Mouse (Mus musculus): ENCODE measurements around the gene Uba5. TPM values are rescaled to one million over a fixed set of nuclear protein-coding genes. Genes with fewer than 3 reads are reported as not detected.

Gene Uba5
- polyA plus RNA-seq, 1 experiment from 2014 or later: 38.7 TPM

GRCm38 (mm10) chr9:104002913-104003330 lies 60.0 kb downstream of the Uba5 start:
- peak; percentile 35 for ATAC-seq (replicated peaks; ENCODE audit: extremely low read depth, insufficient read depth, low FRiP score)
- Histone ChIP-seq H3K9me3 (replicated peaks; ENCODE audit: control insufficient read depth, low read length) (no peaks in the 10 kb centered on the region), H3K27ac (ENCODE audit: low read length) (peak overlapping the region; percentile 77), H3K4me2 (ENCODE audit: low read depth, low read length) (peak overlapping the region; percentile 66), H3K27me3 (ENCODE audit: control insufficient read depth, insufficient read depth, low read length) (no peaks in the 10 kb centered on the region), H3K4me1 (ENCODE audit: control insufficient read depth, insufficient read depth, low read length) (peaks cover 18% of the 10 kb centered on the region), H3K4me3 (ENCODE audit: low read length) (peak overlapping the region; percentile 76), H3K36me3 (ENCODE audit: control insufficient read depth, insufficient read depth) (peaks cover 7% of the 10 kb centered on the region; the same call in 1 of the 2 replicates), H3K9ac (ENCODE audit: low read length) (peak overlapping the region; percentile 81)
- WGBS: under 1% methylated on average over 37 of the region's 37 CpGs

GRCm38 (mm10) chr9:104001921-104002859 lies 60.7 kb downstream of the Uba5 start, which contains the start of gene Nphp3:
Gene Nphp3 (plus strand): TSS chr9:104002544.
- peak within 1 kb of the TSS; percentile 66 for H3K4me2 ChIP-seq (ENCODE audit: low read depth, low read length)
- peaks cover 18% of the 10 kb centered on the region for H3K4me1 ChIP-seq (ENCODE audit: control insufficient read depth, insufficient read depth, low read length)
- under 1% methylated on average over 55 of the region's 55 CpGs for WGBS
- H3K9ac ChIP-seq (ENCODE audit: low read length): peak within 1 kb of the TSS; percentile 81
- H3K27ac ChIP-seq (ENCODE audit: low read length): peak within 1 kb of the TSS; percentile 84
- H3K36me3 ChIP-seq (ENCODE audit: control insufficient read depth, insufficient read depth): peaks cover 7% of the 10 kb centered on the region; the same call in 1 of the 2 replicates
- no peaks in the 10 kb centered on the region for H3K27me3 ChIP-seq (ENCODE audit: control insufficient read depth, insufficient read depth, low read length)
- ATAC-seq (replicated peaks; ENCODE audit: extremely low read depth, insufficient read depth, low FRiP score): peak; percentile 99
- H3K4me3 ChIP-seq (ENCODE audit: low read length): peak within 1 kb of the TSS; percentile 76
- H3K9me3 ChIP-seq (replicated peaks; ENCODE audit: control insufficient read depth, low read length): no peaks in the 10 kb centered on the region

- WGBS: 16% methylated on average over 3 of the region's 3 CpGs
- H3K4me1 ChIP-seq (ENCODE audit: control insufficient read depth, insufficient read depth, low read length): peaks cover 18% of the 10 kb centered on the region
- no peak for ATAC-seq (replicated peaks; ENCODE audit: extremely low read depth, insufficient read depth, low FRiP score)
- H3K4me2 ChIP-seq (ENCODE audit: low read depth, low read length): no peak overlapping the region
- no peaks in the 10 kb centered on the region for H3K27me3 ChIP-seq (ENCODE audit: control insufficient read depth, insufficient read depth, low read length)
- no peaks in the 10 kb centered on the region for H3K9me3 ChIP-seq (replicated peaks; ENCODE audit: control insufficient read depth, low read length)
- H3K36me3 ChIP-seq (ENCODE audit: control insufficient read depth, insufficient read depth): no peaks in the 10 kb centered on the region
- no peak overlapping the region for H3K9ac ChIP-seq (ENCODE audit: low read length)
- no peak overlapping the region for H3K4me3 ChIP-seq (ENCODE audit: low read length)
- no peak overlapping the region for H3K27ac ChIP-seq (ENCODE audit: low read length)
Observed at GRCm38 (mm10) chr9:104000601-104001000, 62.3 kb downstream of the Uba5 start.

Other genes starting within 250 kb of the Uba5 start
- 3.4 TPM in 2 replicates for gene Nphp3, start 60.6 kb downstream of the Uba5 start, polyA plus RNA-seq (2015; fragmentation: Nextera tagmentation; extraction: Ambion mirVana)
- not detected in 2 replicates for gene Gm28305, start 22.5 kb downstream of the Uba5 start, polyA plus RNA-seq (2015; fragmentation: Nextera tagmentation; extraction: Ambion mirVana)
- 14.3 and 16.7 TPM in 2 replicates for gene Acad11, start 243 bp upstream of the Uba5 start, polyA plus RNA-seq (2015; fragmentation: Nextera tagmentation; extraction: Ambion mirVana)
- gene Ackr4, start 63.8 kb upstream of the Uba5 start, polyA plus RNA-seq (2015; fragmentation: Nextera tagmentation; extraction: Ambion mirVana): 8.0 and 10.3 TPM in 2 replicates
- gene Dnajc13, start 199.8 kb upstream of the Uba5 start, polyA plus RNA-seq (2015; fragmentation: Nextera tagmentation; extraction: Ambion mirVana): 17.0 and 21.6 TPM in 2 replicates

All from heart, embryonic 16.5 days (tissue).